Mouse (Mus musculus): ENCODE data around the gene Scgb1b17.
"Not testable (repeated sequence)": the region's sequence is repeated elsewhere in the genome, so short reads cannot be mapped to it uniquely, and the experiment has no call there.

The Scgb1b17 gene

GRCm38 (mm10) chr7:33063149-33063548, at the start of gene Scgb1b17:
TSS of gene Scgb1b17 (plus strand) at chr7:33063449.
- not testable (repeated sequence) for DNase-seq (ENCODE audit: low spot score)

GRCm38 (mm10) chr7:33056461-33056860, 6.8 kb upstream of the Scgb1b17 start, which contains the start of gene Scgb2b17:
TSS of gene Scgb2b17 (minus strand) at chr7:33056561.
- DNase-seq (ENCODE audit: low spot score): not testable (repeated sequence)

Measured in ovary, postnatal 14 days (tissue).